Mouse (Mus musculus): Measurements from ENCODE around the gene Mroh2a.

- TF ChIP-seq POLR2A (IDR thresholded peaks at IDR 0.05; ENCODE audit: insufficient read depth, low read depth, low read length) (no peak), CTCF (IDR thresholded peaks at IDR 0.05) (no peak)
These were observed 37.0 kb downstream of the Mroh2a start for GRCm38 (mm10) chr1:88263778-88264177.

All from heart, adult 2 months (tissue).